In genomic region chr1:91058251-91058650, GRCm38 (mm10) we compare ENCODE assay signal across 18 mouse cellular contexts. TPM values are rescaled to one million over a fixed set of nuclear protein-coding genes. Genes with fewer than 3 reads are reported as not detected.
A peak's percentile ranks its signal among the peaks of the same experiment; 100 is the strongest.
DNase-seq lines count a peak whose midpoint lies in the region; ATAC-seq and TF ChIP-seq lines count a peak whose summit lies in the region.
"Had no signal": no experiment of that assay in that cellular context is flagged by ENCODE, and none has a peak within 500 bp of the region (broad histone marks: within the 10 kb centered on the region; RNA-seq: fewer than 3 reads in every experiment).

No protein-coding gene starts in this region.

- no peaks in the 10 kb centered on the region for H3K27me3 ChIP-seq in heart, embryonic 15.5 days
- H3K27me3 ChIP-seq in liver, embryonic 14.5 days (ENCODE audit: control insufficient read depth, insufficient read depth, low read length), result no peaks in the 10 kb centered on the region; the same call in 1 of the 2 replicates
- H3K27me3 ChIP-seq in small intestine, adult 2 months (ENCODE audit: control insufficient read depth, insufficient read depth, low read length), result no peaks in the 10 kb centered on the region

- H3K9me3 ChIP-seq in heart, embryonic 15.5 days (replicated peaks), result no peaks in the 10 kb centered on the region
- no peaks in the 10 kb centered on the region for H3K9me3 ChIP-seq in liver, embryonic 14.5 days (ENCODE audit: control insufficient read depth, low read length)
- H3K9me3 ChIP-seq: hindbrain, embryonic 12.5 days; neural tube, embryonic 12.5 days had no signal

- peak overlapping the region; percentile 90; the same call in 1 of the 2 replicates for H3K4me2 ChIP-seq in heart, embryonic 15.5 days
- H3K4me2 ChIP-seq in liver, embryonic 14.5 days (ENCODE audit: low read depth), result 0 out of 2 replicates have a peak overlapping the region, but pooled peaks have one; percentile 20
- H3K4me2 ChIP-seq: hindbrain, embryonic 12.5 days; lung, embryonic 14.5 days; neural tube, embryonic 12.5 days had no signal

- H3K4me1 ChIP-seq in heart, embryonic 15.5 days (replicated peaks), result peaks cover 84% of the 10 kb centered on the region
- peaks cover 0 to 37% of the 10 kb centered on the region in 2 experiments; a peak in 2 of 4 replicates for H3K4me1 ChIP-seq in liver, embryonic 14.5 days (replicated peaks; ENCODE audit: control insufficient read depth in 2 of 2, insufficient read depth in 2 of 2, low read length in 1 of 2)
- peaks cover 37% of the 10 kb centered on the region for H3K4me1 ChIP-seq in embryonic fibroblast, embryonic 13.5 days (ENCODE audit: control insufficient read depth, insufficient read depth, low read length)
- H3K4me1 ChIP-seq in small intestine, adult 2 months (ENCODE audit: control insufficient read depth, insufficient read depth, insufficient read length, low read length), result peaks cover 50% of the 10 kb centered on the region

- H3K4me3 ChIP-seq in heart, embryonic 15.5 days, result no peak overlapping the region
- no peak overlapping the region for H3K4me3 ChIP-seq in liver, embryonic 14.5 days (ENCODE audit: insufficient read depth in 1 of 2, low read depth in 2 of 2, low read length in 2 of 2)
- H3K4me3 ChIP-seq in embryonic fibroblast, embryonic 13.5 days (ENCODE audit: insufficient read depth, low read length), result no peak overlapping the region
- peak overlapping the region; percentile 38 for H3K4me3 ChIP-seq in small intestine, adult 2 months (ENCODE audit: low read depth, low read length)
- H3K4me3 ChIP-seq: hindbrain, embryonic 12.5 days; neural tube, embryonic 12.5 days had no signal

- peak overlapping the region; percentile 96 for H3K27ac ChIP-seq in heart, embryonic 15.5 days
- H3K27ac ChIP-seq in liver, embryonic 14.5 days, result no peak overlapping the region
- H3K27ac ChIP-seq in embryonic fibroblast, embryonic 13.5 days (ENCODE audit: insufficient read depth, low read length), result peak overlapping the region; percentile 87
- peak overlapping the region; percentile 94 for H3K27ac ChIP-seq in small intestine, adult 2 months (ENCODE audit: insufficient read depth, low read depth, low read length)
- H3K27ac ChIP-seq: hindbrain, embryonic 12.5 days; neural tube, embryonic 12.5 days had no signal

- no peaks in the 10 kb centered on the region for H3K36me3 ChIP-seq in heart, embryonic 15.5 days
- no peaks in the 10 kb centered on the region for H3K36me3 ChIP-seq in liver, embryonic 14.5 days (replicated peaks; ENCODE audit: control insufficient read depth, insufficient read depth, low read depth)
- H3K36me3 ChIP-seq in small intestine, adult 2 months (ENCODE audit: control insufficient read depth, insufficient read depth, low read length), result no peaks in the 10 kb centered on the region; the same call in 1 of the 2 replicates
- H3K36me3 ChIP-seq: hindbrain, embryonic 12.5 days; neural tube, embryonic 12.5 days had no signal

- DNase-seq in heart, adult 18-20 months, result no peak
- DNase-seq in liver, embryonic 14.5 days (ENCODE audit: low read depth in 3 of 3, low spot score in 3 of 3), result no peak
- no peak for DNase-seq in liver
- no peak for DNase-seq in adrenal gland, postnatal 36 days
- DNase-seq in kidney, postnatal 4 days, result no peak
- DNase-seq: adrenal gland, postnatal 25 days; cerebellum, adult 11 months; cerebellum, postnatal 36 days; forebrain, postnatal 0 days; gastrocnemius, postnatal 10 days; kidney, postnatal 14 days; lung, embryonic 14.5 days had no signal

- no peak for TF ChIP-seq CTCF in liver, embryonic 14.5 days (IDR thresholded peaks at IDR 0.05; ENCODE audit: low read depth)
- no peak for TF ChIP-seq CTCF in embryonic fibroblast, embryonic 13.5 days (IDR thresholded peaks at IDR 0.05; ENCODE audit: borderline replicate concordance, insufficient read depth, low read length)
- TF ChIP-seq CTCF in small intestine, adult 2 months (IDR thresholded peaks at IDR 0.05; ENCODE audit: extremely low read depth, insufficient read length, insufficient replicate concordance, low read depth, low read length), result no peak

- TF ChIP-seq POLR2A in embryonic fibroblast, embryonic 13.5 days (IDR thresholded peaks at IDR 0.05; ENCODE audit: low read depth, low read length), result no peak
- no peak for TF ChIP-seq POLR2A in small intestine, adult 2 months (IDR thresholded peaks at IDR 0.05; ENCODE audit: low read depth, low read length)

- no peak overlapping the region for H3K9ac ChIP-seq in heart, embryonic 15.5 days
- H3K9ac ChIP-seq in liver, embryonic 14.5 days (replicated peaks), result no peak overlapping the region
- H3K9ac ChIP-seq: forebrain, postnatal 0 days; hindbrain, embryonic 12.5 days; lung, embryonic 14.5 days; neural tube, embryonic 12.5 days had no signal

- WGBS in heart, embryonic 15.5 days, result 56% methylated on average over 6 of the region's 6 CpGs
- 68% methylated on average over 6 of the region's 6 CpGs for WGBS in liver, embryonic 14.5 days (ENCODE audit: insufficient replicate concordance)
- 41% methylated on average over 6 of the region's 6 CpGs for WGBS in small intestine, adult 2 months

- no peak for TF ChIP-seq EP300 in liver, embryonic 14.5 days (IDR thresholded peaks at IDR 0.05; ENCODE audit: low read depth)

- no peak for ATAC-seq in heart, embryonic 15.5 days (replicated peaks; ENCODE audit: insufficient number of reproducible peaks, insufficient read depth, low FRiP score, low read depth)
- no peak for ATAC-seq in liver, embryonic 14.5 days (ENCODE audit: insufficient read depth)
- ATAC-seq: forebrain, postnatal 0 days; midbrain, embryonic 16.5 days had no signal

RNA-seq across cellular contexts. Expression of gene Lrrfip1, which starts 59.7 kb away (rescaled TPM):
- 136 and 149 TPM in 2 replicates for polyA plus RNA-seq in heart, embryonic 15.5 days (2015; fragmentation: Nextera tagmentation; extraction: Ambion mirVana)
- total RNA-seq in heart, adult 18-20 months (2021), result 10 to 100 TPM; 62.9 to 67.0 TPM
- 4.6 and 9.4 TPM in 2 replicates for polyA plus RNA-seq in liver, embryonic 14.5 days (2012; rRNA removed)
- polyA plus RNA-seq in liver, embryonic 14.5 days (2014; fragmentation: Nextera tagmentation; extraction: Ambion mirVana), result 10.0 and 12.5 TPM in 2 replicates
- polyA plus RNA-seq in embryonic fibroblast, embryonic 13.5 days (2011; ENCODE audit: insufficient read length, low read depth, missing spikeins), result 109 and 170 TPM in 2 replicates
- polyA plus RNA-seq in small intestine, adult 2 months (2012; rRNA removed), result 6.3 and 9.5 TPM in 2 replicates
- 10 to 100 TPM; 56.6 to 59.1 TPM for total RNA-seq in adrenal gland, postnatal 36 days (2021)
